Mouse (Mus musculus) liver, embryonic 16.5 days (tissue): ENCODE data around the gene Iqsec2. TPM values are rescaled to one million over a fixed set of nuclear protein-coding genes. Genes with fewer than 3 reads are reported as not detected.
"Not testable (repeated sequence)": the region's sequence is repeated elsewhere in the genome, so short reads cannot be mapped to it uniquely, and the experiment has no call there.

Experiments used
- ATAC-seq: fragments of 200-750 bp; cut with Nextera tagmentation; 2 replicates; pipeline ENCODE4 v1.8.0; 2017; ENCODE audit warnings: low read depth, mild to moderate bottlenecking, moderate number of reproducible peaks, moderate library complexity
- H3K27ac ChIP-seq: fragments of 300-500 bp; sonication (generic); 2 replicates; pipeline ENCODE4 v1.5.1; 2014; ENCODE audit warnings: mild to moderate bottlenecking, low read length
- H3K27me3 ChIP-seq: fragments of 300-500 bp; sonication (generic); 2 replicates; pipeline ENCODE4 v1.6.1; 2014; ENCODE audit warnings: low read depth, low read length, mixed read lengths; ENCODE audit not compliant: control insufficient read depth, insufficient read depth
- H3K36me3 ChIP-seq: fragments of 300-500 bp; sonication (generic); 2 replicates; pipeline ENCODE4 v1.6.1; 2014; ENCODE audit warnings: mild to moderate bottlenecking; ENCODE audit not compliant: control insufficient read depth, insufficient read depth
- H3K4me1 ChIP-seq: fragments of 300-500 bp; sonication (generic); 2 replicates; pipeline ENCODE4 v1.6.1; 2014; ENCODE audit warnings: low read depth, low read length, mixed read lengths; ENCODE audit not compliant: control insufficient read depth
- H3K4me2 ChIP-seq: fragments of 300-500 bp; sonication (generic); 2 replicates; pipeline ENCODE4 v1.6.1; 2014; ENCODE audit warnings: low read depth, low read length, mixed read lengths
- H3K4me3 ChIP-seq: fragments of 300-500 bp; sonication (generic); 2 replicates; pipeline ENCODE4 v1.5.1; 2014; ENCODE audit warnings: low read depth, mild to moderate bottlenecking, low read length
- H3K9ac ChIP-seq: fragments of 300-500 bp; sonication (generic); 2 replicates; pipeline ENCODE4 v1.6.1; 2014; ENCODE audit warnings: low read depth, low read length
- H3K9me3 ChIP-seq: fragments of 300-500 bp; sonication (generic); replicated peaks from 2 replicates; pipeline ENCODE4 v1.6.1; 2016; ENCODE audit warnings: low read length; ENCODE audit not compliant: control insufficient read depth
- WGBS: fragments of 180-500 bp; shearing (Covaris S2); extraction: QIAGEN DNeasy Blood & Tissue Kit; methylation state at CpG from one replicate; pipeline ENCODE4 v1.1.7; 2014; ENCODE audit not compliant: insufficient replicate concordance; 5-methylcytosine and 5-hydroxymethylcytosine counted together
- polyA plus RNA-seq: library from polyadenylated mRNA; unstranded; fragments of >200 nt; fragmentation: Nextera tagmentation; extraction: Ambion mirVana; gene quantifications from 2 replicates; pipeline ENCODE4 v1.2.1, GENCODE M21; 2015

The Iqsec2 gene
- polyA plus RNA-seq, 1 experiment from 2014 or later: 2.7 TPM

DNA sequence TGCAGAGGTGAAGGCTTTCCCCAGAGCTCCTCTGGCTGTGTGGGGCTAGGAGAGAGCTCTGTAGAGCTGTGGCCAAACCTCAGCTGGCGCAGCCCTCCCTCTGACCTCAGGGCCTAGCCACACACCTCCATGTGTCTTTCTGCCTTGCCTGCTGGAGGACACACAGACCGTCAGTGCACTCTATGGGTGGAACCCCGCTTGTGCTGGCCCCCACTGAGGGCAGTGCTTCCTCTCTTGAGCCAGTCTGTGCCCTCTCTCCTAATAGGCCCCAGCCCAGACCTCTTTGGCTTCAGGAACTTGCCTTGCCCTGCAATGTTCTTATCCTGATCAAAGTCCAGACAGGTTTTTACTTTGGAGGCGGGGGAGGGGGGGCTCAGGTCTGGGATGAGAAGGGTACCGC is 80.2 kb downstream of the Iqsec2 start:
- 60% methylated on average over 5 of the region's 5 CpGs for WGBS
- H3K4me3 ChIP-seq: no peak overlapping the region
- no peak overlapping the region for H3K4me2 ChIP-seq
- H3K9ac ChIP-seq: no peak overlapping the region
- H3K27ac ChIP-seq: no peak overlapping the region
- H3K4me1 ChIP-seq: no peaks in the 10 kb centered on the region
- H3K27me3 ChIP-seq: peaks cover 5% of the 10 kb centered on the region; the same call in 1 of the 2 replicates
- H3K36me3 ChIP-seq: no peaks in the 10 kb centered on the region
- ATAC-seq: no peak
- H3K9me3 ChIP-seq: no peaks in the 10 kb centered on the region

DNA sequence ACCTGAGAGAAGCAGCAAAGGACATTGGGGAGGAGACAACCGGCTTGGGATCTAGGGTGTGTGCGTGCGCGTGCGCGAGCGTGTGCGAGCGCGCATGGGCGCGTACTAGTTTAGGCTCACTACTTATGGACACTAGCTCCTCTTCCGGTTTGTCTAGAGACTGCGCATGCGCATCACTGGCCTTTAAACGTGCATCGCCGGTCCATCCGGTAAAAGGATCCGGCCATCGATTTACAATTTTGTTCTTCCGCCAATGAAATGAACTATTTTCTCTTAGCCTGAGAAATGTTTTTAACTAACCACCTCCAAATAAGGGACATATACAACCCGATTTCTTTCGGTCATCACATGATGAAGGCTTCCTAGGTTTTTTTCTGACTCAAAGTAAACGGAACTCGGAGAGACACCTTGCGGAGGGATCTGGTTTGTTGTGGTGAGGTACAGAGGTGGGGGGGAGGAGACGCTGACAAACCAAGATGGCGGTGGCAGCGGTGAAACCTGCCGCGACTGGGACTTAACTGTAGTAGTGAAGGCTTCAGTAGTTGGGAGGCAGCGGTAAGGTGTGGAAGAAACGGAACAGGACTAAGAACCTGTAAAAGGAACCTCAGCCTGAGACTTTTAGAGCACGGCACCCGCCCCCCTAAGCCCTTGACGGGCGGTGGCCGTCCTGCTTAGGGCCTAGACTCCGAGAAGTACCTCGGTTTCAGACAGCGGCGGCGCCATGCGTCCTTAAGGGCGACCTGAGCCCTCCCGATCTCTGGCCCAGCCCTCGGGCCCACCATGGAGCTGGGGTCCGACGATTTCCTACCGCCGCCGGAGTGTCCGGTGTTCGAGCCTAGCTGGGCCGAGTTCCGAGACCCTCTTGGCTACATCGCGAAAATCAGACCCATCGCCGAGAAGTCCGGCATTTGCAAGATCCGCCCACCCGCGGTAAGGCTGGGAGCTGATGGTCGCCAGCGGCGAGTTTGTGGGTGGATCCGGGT is 89.0 kb downstream of the Iqsec2 start, which contains the start of gene Kdm5c:
TSS of gene Kdm5c (plus strand) at position 240 of the 983 bp plus-strand sequence.
- ATAC-seq: peak; percentile 99
- Histone ChIP-seq H3K9me3 (no peaks in the 10 kb centered on the region), H3K9ac (peak within 1 kb of the TSS; percentile 97), H3K36me3 (peaks cover 6% of the 10 kb centered on the region), H3K4me2 (peak within 1 kb of the TSS; percentile 64), H3K4me3 (peak within 1 kb of the TSS; percentile 97), H3K27me3 (no peaks in the 10 kb centered on the region), H3K4me1 (peaks cover 19% of the 10 kb centered on the region), H3K27ac (peak within 1 kb of the TSS; percentile 84)
- under 1% methylated on average over 69 of the region's 69 CpGs for WGBS

DNA sequence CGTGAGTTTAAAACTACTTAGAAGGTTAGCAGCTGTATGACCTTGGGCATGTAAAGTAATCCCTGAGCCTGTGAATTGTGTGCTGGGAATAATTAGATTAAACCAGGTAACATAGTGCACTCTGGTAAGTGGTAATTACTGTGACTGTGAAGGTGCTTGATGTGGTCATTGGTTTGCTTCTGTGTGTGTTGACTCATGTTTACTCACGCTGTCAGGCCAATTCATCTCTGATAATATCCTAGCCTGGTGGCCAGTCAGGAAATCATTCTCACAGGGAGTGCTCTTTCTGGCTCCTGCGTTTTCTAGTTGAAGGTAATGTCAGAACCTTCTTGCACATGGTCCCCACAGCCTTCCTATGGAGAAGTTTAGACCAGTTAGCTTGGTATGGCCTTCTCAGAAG is 90.1 kb downstream of the Iqsec2 start:
- peak overlapping the region; percentile 97 for H3K4me3 ChIP-seq
- 13% methylated on average over 3 of the region's 3 CpGs for WGBS
- H3K4me2 ChIP-seq: peak overlapping the region; percentile 62
- peaks cover 19% of the 10 kb centered on the region for H3K4me1 ChIP-seq
- H3K9ac ChIP-seq: peak overlapping the region; percentile 97
- H3K27ac ChIP-seq: peak overlapping the region; percentile 84
- ATAC-seq: no peak
- no peaks in the 10 kb centered on the region for H3K27me3 ChIP-seq
- H3K36me3 ChIP-seq: peaks cover 15% of the 10 kb centered on the region
- no peaks in the 10 kb centered on the region for H3K9me3 ChIP-seq

DNA sequence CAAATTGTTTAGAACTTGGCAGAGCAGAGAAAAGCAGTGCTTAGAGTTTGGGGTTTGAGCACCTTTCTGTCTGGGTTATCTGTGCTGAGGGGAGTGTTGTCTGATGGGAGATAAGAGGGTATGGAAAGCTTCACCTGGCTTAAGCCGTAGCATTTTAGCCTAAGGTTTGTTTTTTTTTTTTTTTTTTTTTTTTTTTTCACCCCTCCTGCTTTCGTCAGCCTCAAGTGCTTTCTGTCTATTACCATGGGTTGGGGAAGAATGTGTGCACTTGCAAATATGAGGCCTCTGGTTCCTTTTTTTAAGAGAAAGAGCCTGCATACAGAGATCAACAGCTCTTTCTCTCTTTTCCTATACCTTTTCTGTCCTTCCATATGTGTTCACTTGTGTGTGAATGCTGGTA is 91.7 kb downstream of the Iqsec2 start:
- no peak overlapping the region for H3K4me3 ChIP-seq
- WGBS: 56% methylated on average over 2 of the region's 2 CpGs
- peaks cover 19% of the 10 kb centered on the region for H3K4me1 ChIP-seq
- no peaks in the 10 kb centered on the region for H3K27me3 ChIP-seq
- no peak overlapping the region for H3K27ac ChIP-seq
- peaks cover 31% of the 10 kb centered on the region for H3K36me3 ChIP-seq
- ATAC-seq: no peak
- H3K9me3 ChIP-seq: no peaks in the 10 kb centered on the region
- peak overlapping the region; percentile 62; the same call in 1 of the 2 replicates for H3K4me2 ChIP-seq
- H3K9ac ChIP-seq: no peak overlapping the region

DNA sequence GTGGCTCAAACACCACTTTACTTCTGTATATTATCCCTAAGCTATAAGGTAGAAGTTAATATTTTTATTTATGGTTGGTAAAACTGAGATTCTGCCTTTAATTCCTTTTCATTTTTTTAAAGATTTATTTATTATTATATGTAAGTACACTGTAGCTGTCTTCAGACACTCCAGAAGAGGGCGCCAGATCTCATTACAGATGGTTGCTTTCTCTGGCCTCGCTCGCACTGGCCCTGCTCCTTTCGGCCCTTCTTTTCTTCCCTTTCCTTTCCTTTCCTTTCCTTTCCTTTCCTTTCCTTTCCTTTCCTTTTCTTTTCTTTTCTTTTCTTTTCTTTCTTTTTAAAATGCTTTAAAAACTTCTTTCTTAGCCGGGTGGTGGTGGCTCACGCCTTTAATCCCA is 99.1 kb downstream of the Iqsec2 start:
- not testable (repeated sequence) for H3K9ac ChIP-seq, H3K4me1 ChIP-seq, H3K4me2 ChIP-seq, H3K27me3 ChIP-seq, H3K27ac ChIP-seq, H3K9me3 ChIP-seq, H3K4me3 ChIP-seq, ATAC-seq
- peaks cover 70% of the 10 kb centered on the region for H3K36me3 ChIP-seq
- WGBS: 67% methylated on average over 6 of the region's 6 CpGs

DNA sequence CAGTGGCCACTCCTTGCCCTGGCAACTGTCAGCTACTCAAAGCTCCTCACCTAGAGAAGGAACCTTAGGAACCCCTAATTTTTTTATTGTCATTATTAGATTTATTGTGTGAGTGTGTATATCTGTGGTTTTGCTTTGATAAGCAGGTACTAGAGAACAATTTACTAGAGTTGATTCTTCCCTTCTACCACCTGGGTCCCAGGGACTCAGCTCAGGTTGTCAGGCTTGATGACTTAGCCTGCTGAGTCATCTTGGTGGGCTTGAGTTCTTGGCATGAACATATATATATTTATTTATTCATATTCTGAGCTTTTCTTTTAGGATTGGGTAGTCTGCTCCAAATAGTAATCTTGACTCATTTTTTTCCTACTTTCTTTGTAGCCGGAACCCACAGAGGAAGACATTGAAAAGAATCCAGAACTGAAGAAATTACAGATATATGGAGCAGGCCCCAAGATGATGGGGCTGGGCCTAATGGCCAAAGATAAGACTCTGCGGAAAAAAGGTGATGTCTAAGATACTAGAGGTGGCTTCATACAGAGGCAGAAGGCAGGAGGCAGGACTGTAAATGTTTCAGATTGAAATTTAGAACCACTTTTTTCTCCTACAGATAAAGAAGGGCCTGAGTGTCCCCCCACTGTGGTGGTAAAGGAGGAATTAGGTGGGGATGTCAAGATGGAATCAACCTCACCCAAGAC is 100.6 kb downstream of the Iqsec2 start:
- no peak overlapping the region for H3K4me2 ChIP-seq
- H3K27me3 ChIP-seq: no peaks in the 10 kb centered on the region
- WGBS: 55% methylated on average over 2 of the region's 2 CpGs
- peaks cover 9% of the 10 kb centered on the region for H3K4me1 ChIP-seq
- ATAC-seq: peak; percentile 86
- H3K27ac ChIP-seq: peak overlapping the region; percentile 50; the same call in 1 of the 2 replicates
- no peak overlapping the region for H3K4me3 ChIP-seq
- H3K36me3 ChIP-seq: peaks cover 63% of the 10 kb centered on the region
- no peak overlapping the region for H3K9ac ChIP-seq
- H3K9me3 ChIP-seq: no peaks in the 10 kb centered on the region

DNA sequence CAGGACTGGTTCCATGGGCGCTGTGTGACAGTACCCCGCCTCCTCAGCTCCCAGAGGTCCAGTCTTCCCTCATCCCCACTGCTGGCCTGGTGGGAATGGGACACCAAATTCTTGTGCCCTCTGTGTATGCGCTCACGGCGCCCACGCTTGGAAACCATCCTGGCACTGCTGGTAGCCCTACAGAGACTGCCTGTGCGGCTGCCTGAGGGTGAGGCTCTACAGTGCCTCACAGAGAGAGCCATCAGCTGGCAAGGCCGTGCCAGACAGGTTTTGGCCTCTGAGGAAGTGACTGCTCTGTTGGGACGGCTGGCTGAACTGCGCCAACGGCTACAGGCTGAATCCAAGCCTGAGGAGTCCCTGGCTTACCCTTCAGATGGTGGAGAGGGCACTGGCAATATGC is 127.1 kb downstream of the Iqsec2 start:
- H3K4me2 ChIP-seq: no peak overlapping the region
- no peaks in the 10 kb centered on the region for H3K9me3 ChIP-seq
- no peaks in the 10 kb centered on the region for H3K4me1 ChIP-seq
- no peak overlapping the region for H3K9ac ChIP-seq
- peaks cover 78% of the 10 kb centered on the region for H3K36me3 ChIP-seq
- H3K4me3 ChIP-seq: no peak overlapping the region
- ATAC-seq: no peak
- 88% methylated on average over 11 of the region's 11 CpGs for WGBS
- H3K27me3 ChIP-seq: no peaks in the 10 kb centered on the region
- H3K27ac ChIP-seq: no peak overlapping the region
